ENCODE assay signal across 17 mouse cellular contexts in genomic region chr16:36708751-36709150, GRCm38 (mm10). TPM values are rescaled to one million over a fixed set of nuclear protein-coding genes. Genes with fewer than 3 reads are reported as not detected.
DNase-seq lines count a peak whose midpoint lies in the region; ATAC-seq and TF ChIP-seq lines count a peak whose summit lies in the region.
"Had no signal": no experiment of that assay in that cellular context is flagged by ENCODE, and none has a peak within 500 bp of the region (broad histone marks: within the 10 kb centered on the region; RNA-seq: fewer than 3 reads in every experiment).

No protein-coding gene starts in this region.

- TF ChIP-seq POLR2A in spleen, adult 2 months (IDR thresholded peaks at IDR 0.05; ENCODE audit: low read depth, low read length), result no peak

- peak in 1 of 2 experiments; percentile 51 for DNase-seq in spleen, adult 2 months (ENCODE audit: low read depth in 1 of 2, low spot score in 2 of 2)
- DNase-seq in spleen, postnatal 10 days (ENCODE audit: low spot score in 2 of 2), result no peak
- peak; percentile 12 to 44 for DNase-seq in natural killer cell, adult 2 months (ENCODE audit: low spot score in 2 of 2)
- no peak for DNase-seq in embryonic facial prominence, embryonic 10.5 days (ENCODE audit: low spot score)
- DNase-seq in urinary bladder, adult 2 months (ENCODE audit: low spot score), result no peak
- DNase-seq: adrenal gland, adult 2 months; cerebellum, adult 11 months; lung, embryonic 14.5 days had no signal

- no peak for TF ChIP-seq CTCF in spleen, adult 2 months (IDR thresholded peaks at IDR 0.05; ENCODE audit: extremely low read depth, insufficient read depth, insufficient read length, insufficient replicate concordance)

- no peaks in the 10 kb centered on the region for H3K36me3 ChIP-seq in intestine, embryonic 16.5 days (ENCODE audit: control insufficient read depth, insufficient read depth, low read length)
- no peaks in the 10 kb centered on the region for H3K36me3 ChIP-seq in intestine, embryonic 15.5 days
- H3K36me3 ChIP-seq in spleen, adult 2 months (ENCODE audit: control insufficient read depth, insufficient read depth, low read length), result no peaks in the 10 kb centered on the region
- no peaks in the 10 kb centered on the region for H3K36me3 ChIP-seq in embryonic facial prominence, embryonic 10.5 days (replicated peaks)
- H3K36me3 ChIP-seq: embryonic facial prominence, embryonic 13.5 days; heart, embryonic 12.5 days; hindbrain, embryonic 15.5 days; neural tube, embryonic 12.5 days had no signal

- peaks cover 3% of the 10 kb centered on the region; the same call in 1 of the 2 replicates for H3K4me1 ChIP-seq in intestine, embryonic 16.5 days (ENCODE audit: control insufficient read depth, insufficient read depth, low read length)
- H3K4me1 ChIP-seq in intestine, embryonic 15.5 days (replicated peaks), result no peaks in the 10 kb centered on the region
- peaks cover 19% of the 10 kb centered on the region for H3K4me1 ChIP-seq in spleen, adult 2 months (ENCODE audit: control insufficient read depth, insufficient read depth, insufficient read length)
- H3K4me1 ChIP-seq in embryonic facial prominence, embryonic 10.5 days, result no peaks in the 10 kb centered on the region
- H3K4me1 ChIP-seq: embryonic facial prominence, embryonic 13.5 days; heart, embryonic 12.5 days; hindbrain, embryonic 15.5 days; neural tube, embryonic 12.5 days had no signal

- no peak overlapping the region for H3K4me3 ChIP-seq in intestine, embryonic 16.5 days (ENCODE audit: low read length)
- no peak overlapping the region for H3K4me3 ChIP-seq in intestine, embryonic 15.5 days (replicated peaks)
- no peak overlapping the region for H3K4me3 ChIP-seq in spleen, adult 2 months (ENCODE audit: extremely low read depth, insufficient read depth, insufficient read length)
- no peak overlapping the region for H3K4me3 ChIP-seq in embryonic facial prominence, embryonic 10.5 days
- H3K4me3 ChIP-seq: embryonic facial prominence, embryonic 13.5 days; heart, embryonic 12.5 days; hindbrain, embryonic 15.5 days; neural tube, embryonic 12.5 days had no signal

- H3K27me3 ChIP-seq in intestine, embryonic 16.5 days (replicated peaks; ENCODE audit: control insufficient read depth, insufficient read depth, low read length), result no peaks in the 10 kb centered on the region
- H3K27me3 ChIP-seq in intestine, embryonic 15.5 days (replicated peaks), result no peaks in the 10 kb centered on the region
- no peaks in the 10 kb centered on the region for H3K27me3 ChIP-seq in spleen, adult 2 months (ENCODE audit: control insufficient read depth, insufficient read depth, low read length)
- no peaks in the 10 kb centered on the region for H3K27me3 ChIP-seq in embryonic facial prominence, embryonic 10.5 days (replicated peaks; ENCODE audit: low read depth, poor library complexity, severe bottlenecking)
- H3K27me3 ChIP-seq: embryonic facial prominence, embryonic 13.5 days; heart, embryonic 12.5 days; hindbrain, embryonic 15.5 days; neural tube, embryonic 12.5 days had no signal

- H3K27ac ChIP-seq in intestine, embryonic 16.5 days (ENCODE audit: low read length), result no peak overlapping the region
- no peak overlapping the region for H3K27ac ChIP-seq in intestine, embryonic 15.5 days
- peak overlapping the region; percentile 50 for H3K27ac ChIP-seq in spleen, adult 2 months (ENCODE audit: insufficient read depth, low read length)
- H3K27ac ChIP-seq in embryonic facial prominence, embryonic 10.5 days (replicated peaks), result no peak overlapping the region
- H3K27ac ChIP-seq: embryonic facial prominence, embryonic 13.5 days; hindbrain, embryonic 15.5 days; neural tube, embryonic 12.5 days had no signal

- no peak overlapping the region for H3K9ac ChIP-seq in intestine, embryonic 16.5 days (ENCODE audit: low read depth, low read length)
- no peak overlapping the region for H3K9ac ChIP-seq in intestine, embryonic 15.5 days
- H3K9ac ChIP-seq: embryonic facial prominence, embryonic 13.5 days; heart, embryonic 12.5 days; hindbrain, embryonic 15.5 days; lung, embryonic 14.5 days; neural tube, embryonic 12.5 days had no signal

- no peak overlapping the region for H3K4me2 ChIP-seq in intestine, embryonic 16.5 days (ENCODE audit: low read depth, low read length)
- no peak overlapping the region for H3K4me2 ChIP-seq in intestine, embryonic 15.5 days (replicated peaks)
- H3K4me2 ChIP-seq: embryonic facial prominence, embryonic 13.5 days; heart, embryonic 12.5 days; hindbrain, embryonic 15.5 days; lung, embryonic 14.5 days; neural tube, embryonic 12.5 days had no signal

- 0 out of 2 replicates have a peak, but pooled peaks have one; percentile 6 for ATAC-seq in intestine, embryonic 16.5 days
- ATAC-seq in intestine, embryonic 15.5 days, result no peak
- ATAC-seq in activated CD4-positive, CD25-positive, alpha-beta regulatory T cell, adult 4 months, result peak; percentile 52
- ATAC-seq: forebrain, embryonic 16.5 days; midbrain, embryonic 16.5 days had no signal

- no peaks in the 10 kb centered on the region for H3K9me3 ChIP-seq in intestine, embryonic 16.5 days (ENCODE audit: control insufficient read depth, low read length)
- no peaks in the 10 kb centered on the region for H3K9me3 ChIP-seq in intestine, embryonic 15.5 days
- no peaks in the 10 kb centered on the region for H3K9me3 ChIP-seq in embryonic facial prominence, embryonic 10.5 days
- H3K9me3 ChIP-seq: embryonic facial prominence, embryonic 13.5 days; heart, embryonic 12.5 days; hindbrain, embryonic 15.5 days; neural tube, embryonic 12.5 days had no signal

- 77% methylated on average over 7 of the region's 7 CpGs for WGBS in intestine, embryonic 16.5 days
- WGBS in intestine, embryonic 15.5 days, result 71% methylated on average over 7 of the region's 7 CpGs
- 15% methylated on average over 7 of the region's 7 CpGs for WGBS in spleen, adult 2 months
- WGBS in embryonic facial prominence, embryonic 10.5 days, result 88% methylated on average over 7 of the region's 7 CpGs

RNA-seq across cellular contexts. Expression of gene Ildr1, which starts 15.0 kb away (rescaled TPM):
- 9.0 and 9.7 TPM in 2 replicates for polyA plus RNA-seq in intestine, embryonic 16.5 days (2015; fragmentation: Nextera tagmentation; extraction: Ambion mirVana)
- 6.6 and 7.3 TPM in 2 replicates for polyA plus RNA-seq in intestine, embryonic 15.5 days (2015; fragmentation: Nextera tagmentation; extraction: Ambion mirVana)
- polyA plus RNA-seq in spleen, adult 2 months (2012; rRNA removed), result 2.0 and 2.3 TPM in 2 replicates
- polyA plus RNA-seq in activated CD4-positive, CD25-positive, alpha-beta regulatory T cell, adult 4 months (2017; shearing (Covaris generic)), result 1 to 10 TPM; 6.1 to 7.3 TPM
- 1.0 and 1.7 TPM in 2 replicates for polyA plus RNA-seq in embryonic facial prominence, embryonic 10.5 days (2016; fragmentation: Nextera tagmentation; extraction: Ambion mirVana)
- 37.2 and 43.2 TPM in 2 replicates for polyA plus RNA-seq in urinary bladder, adult 2 months (2012; rRNA removed)
- polyA plus RNA-seq: adrenal gland, adult 2 months; heart, embryonic 12.5 days; neural tube, embryonic 12.5 days had no signal

RNA-seq across cellular contexts. Expression of gene Cd86, which starts 42.9 kb away (rescaled TPM):
- 1.9 and 2.3 TPM in 2 replicates for polyA plus RNA-seq in intestine, embryonic 16.5 days (2015; fragmentation: Nextera tagmentation; extraction: Ambion mirVana)
- polyA plus RNA-seq in intestine, embryonic 15.5 days (2015; fragmentation: Nextera tagmentation; extraction: Ambion mirVana), result 2.4 TPM in 2 replicates
- 10.9 and 15.3 TPM in 2 replicates for polyA plus RNA-seq in spleen, adult 2 months (2012; rRNA removed)
- polyA plus RNA-seq in activated CD4-positive, CD25-positive, alpha-beta regulatory T cell, adult 4 months (2017; shearing (Covaris generic)), result 10 to 100 TPM; 45.6 to 47.4 TPM
- polyA plus RNA-seq in embryonic facial prominence, embryonic 10.5 days (2016; fragmentation: Nextera tagmentation; extraction: Ambion mirVana), result 0.62 and 0.93 TPM in 2 replicates
- 3.9 and 5.1 TPM in 2 replicates for polyA plus RNA-seq in urinary bladder, adult 2 months (2012; rRNA removed)

Comparison
In these comparisons a context has a peak if more than half of its experiments do, and no peak if none do; other contexts are left out.
1. DNase-seq: peak in natural killer cell, adult 2 months (2 of 2); none in spleen, postnatal 10 days (0 of 2), embryonic facial prominence, embryonic 10.5 days (single experiment) and urinary bladder, adult 2 months (single experiment).